Mouse (Mus musculus): ENCODE results near the gene Cd69.
A peak's percentile ranks its signal among the peaks of the same experiment; 100 is the strongest.

Gene Cd69

GRCm38 (mm10) chr6:129275220-129275619, at the start of gene Cd69:
Gene Cd69, minus strand, starts transcription at chr6:129275436.
- DNase-seq = peak; percentile 16

GRCm38 (mm10) chr6:129319331-129319730, 44.1 kb upstream of the Cd69 start:
- no peak for DNase-seq

GRCm38 (mm10) chr6:129318395-129318794, 43.2 kb upstream of the Cd69 start:
- no peak for DNase-seq

GRCm38 (mm10) chr6:129316463-129316862, 41.2 kb upstream of the Cd69 start:
- no peak for DNase-seq

GRCm38 (mm10) chr6:129315698-129316097, 40.5 kb upstream of the Cd69 start:
- no peak for DNase-seq

- DNase-seq = no peak
Observed at GRCm38 (mm10) chr6:129314655-129315168, 39.5 kb upstream of the Cd69 start.

- no peak for DNase-seq
Observed at GRCm38 (mm10) chr6:129312499-129312898, 37.3 kb upstream of the Cd69 start.

GRCm38 (mm10) chr6:129304180-129304579, 28.9 kb upstream of the Cd69 start:
- DNase-seq = no peak

- no peak for DNase-seq
Observed at GRCm38 (mm10) chr6:129288708-129289107, 13.5 kb upstream of the Cd69 start.

- DNase-seq = peak; percentile 8
Observed at GRCm38 (mm10) chr6:129284384-129285104, 9.3 kb upstream of the Cd69 start.

GRCm38 (mm10) chr6:129283271-129283670, 8.0 kb upstream of the Cd69 start:
- DNase-seq = no peak

GRCm38 (mm10) chr6:129276483-129276882, 1.2 kb upstream of the Cd69 start:
- no peak for DNase-seq

- no peak for DNase-seq
Observed at GRCm38 (mm10) chr6:129275624-129276203, 478 bp upstream of the Cd69 start.

GRCm38 (mm10) chr6:129274476-129274875, 760 bp downstream of the Cd69 start:
- no peak for DNase-seq

- no peak for DNase-seq
Observed at GRCm38 (mm10) chr6:129273662-129274061, 1.6 kb downstream of the Cd69 start.

- DNase-seq = no peak
Observed at GRCm38 (mm10) chr6:129266438-129267022, 8.7 kb downstream of the Cd69 start.

- no peak for DNase-seq
Observed at GRCm38 (mm10) chr6:129265821-129266220, 9.4 kb downstream of the Cd69 start.

- DNase-seq = no peak
Observed at GRCm38 (mm10) chr6:129260940-129261339, 14.3 kb downstream of the Cd69 start.

- DNase-seq = peak; percentile 12
Observed at GRCm38 (mm10) chr6:129260034-129260433, 15.2 kb downstream of the Cd69 start.

- DNase-seq = peak; percentile 38
Observed at GRCm38 (mm10) chr6:129256018-129256417, 19.2 kb downstream of the Cd69 start.

- DNase-seq = peak; percentile 58
Observed at GRCm38 (mm10) chr6:129254949-129255602, 20.2 kb downstream of the Cd69 start.

- DNase-seq = no peak
Observed at GRCm38 (mm10) chr6:129254314-129254713, 20.9 kb downstream of the Cd69 start.

GRCm38 (mm10) chr6:129248243-129248642, 27.0 kb downstream of the Cd69 start:
- no peak for DNase-seq

GRCm38 (mm10) chr6:129246992-129247391, 28.2 kb downstream of the Cd69 start:
- no peak for DNase-seq

Data from kidney, adult 9 months (tissue).